ENCODE assay signal across 27 mouse cellular contexts in genomic region chr11:44794883-44795282, GRCm38 (mm10).
"Had no signal": no experiment of that assay in that cellular context is flagged by ENCODE, and none has a peak within 500 bp of the region (broad histone marks: within the 10 kb centered on the region; RNA-seq: fewer than 3 reads in every experiment).

No protein-coding gene starts in this region.

- H3K4me3 ChIP-seq: gastrocnemius, adult 2 months; heart, embryonic 10.5 days; heart, embryonic 12.5 days; hindbrain, embryonic 10.5 days; hindbrain, embryonic 12.5 days; hindbrain, embryonic 15.5 days; kidney, embryonic 15.5 days; limb, embryonic 13.5 days; limb, embryonic 15.5 days; liver, embryonic 12.5 days had no signal

- ATAC-seq: hindbrain, postnatal 0 days; intestine, embryonic 16.5 days; liver, embryonic 12.5 days had no signal

- H3K9ac ChIP-seq: heart, embryonic 12.5 days; hindbrain, embryonic 12.5 days; hindbrain, embryonic 15.5 days; kidney, embryonic 15.5 days; limb, embryonic 13.5 days; limb, embryonic 15.5 days; liver, embryonic 12.5 days; liver, embryonic 14.5 days had no signal

- H3K27me3 ChIP-seq: heart, embryonic 12.5 days; hindbrain, embryonic 12.5 days; hindbrain, embryonic 15.5 days; kidney, embryonic 15.5 days; limb, embryonic 13.5 days; limb, embryonic 15.5 days; liver, embryonic 12.5 days had no signal

- H3K4me1 ChIP-seq: heart, embryonic 10.5 days; heart, embryonic 12.5 days; liver, embryonic 12.5 days had no signal

- H3K27ac ChIP-seq: gastrocnemius, adult 2 months; heart, embryonic 10.5 days; hindbrain, embryonic 10.5 days; hindbrain, embryonic 12.5 days; hindbrain, embryonic 15.5 days; hindbrain, postnatal 0 days; kidney, embryonic 15.5 days; kidney, postnatal 0 days; limb, embryonic 13.5 days; limb, embryonic 15.5 days; liver, embryonic 12.5 days; liver, embryonic 14.5 days had no signal

- DNase-seq: gastrocnemius, adult 2 months; gastrocnemius, postnatal 10 days; gastrocnemius, postnatal 25 days; heart, adult 18-20 months; heart, postnatal 10 days; heart, postnatal 4 days; kidney, adult 11 months; kidney, adult 2 months; kidney, adult 9 months; kidney, postnatal 14 days; kidney, postnatal 36 days; layer of hippocampus, adult 9-11 months; layer of hippocampus, postnatal 36 days; left cerebral cortex, postnatal 4 days had no signal

- H3K9me3 ChIP-seq: heart, embryonic 10.5 days; heart, embryonic 12.5 days; hindbrain, embryonic 10.5 days; hindbrain, embryonic 12.5 days; hindbrain, embryonic 15.5 days; kidney, embryonic 15.5 days; limb, embryonic 13.5 days; limb, embryonic 15.5 days; liver, embryonic 12.5 days had no signal

- H3K36me3 ChIP-seq: heart, embryonic 10.5 days; heart, embryonic 12.5 days; hindbrain, embryonic 10.5 days; hindbrain, embryonic 12.5 days; hindbrain, embryonic 15.5 days; kidney, embryonic 15.5 days; limb, embryonic 13.5 days; limb, embryonic 15.5 days; liver, embryonic 12.5 days had no signal

- H3K4me2 ChIP-seq: heart, embryonic 12.5 days; hindbrain, embryonic 12.5 days; hindbrain, embryonic 15.5 days; kidney, embryonic 15.5 days; limb, embryonic 13.5 days; limb, embryonic 15.5 days; liver, embryonic 12.5 days had no signal
